Mouse (Mus musculus): ENCODE measurements around the gene Zfp239. TPM values are rescaled to one million over a fixed set of nuclear protein-coding genes. Genes with fewer than 3 reads are reported as not detected.

Gene Zfp239
- polyA plus RNA-seq, 1 experiment from 2014 or later = 16.8 TPM

GRCm38 (mm10) chr6:117888032-117888431 lies 26.1 kb downstream of the Zfp239 start:
- no peak overlapping the region for H3K9ac ChIP-seq (ENCODE audit: low read depth, low read length)
- H3K4me3 ChIP-seq (ENCODE audit: low read depth, low read length) = no peak overlapping the region
- no peak overlapping the region for H3K27ac ChIP-seq (ENCODE audit: low read length)
- H3K27me3 ChIP-seq (ENCODE audit: control insufficient read depth, insufficient read depth, low read depth, low read length) = no peaks in the 10 kb centered on the region
- H3K9me3 ChIP-seq (replicated peaks; ENCODE audit: control insufficient read depth, low read length, poor library complexity, severe bottlenecking) = no peaks in the 10 kb centered on the region
- ATAC-seq = no peak
- H3K4me1 ChIP-seq (ENCODE audit: control insufficient read depth, insufficient read depth, low read length) = no peaks in the 10 kb centered on the region
- H3K36me3 ChIP-seq (ENCODE audit: control insufficient read depth, insufficient read depth, low read length) = no peaks in the 10 kb centered on the region
- 62% methylated on average over 1 of the region's 1 CpGs for WGBS
- H3K4me2 ChIP-seq (ENCODE audit: low read length) = no peak overlapping the region

GRCm38 (mm10) chr6:117888642-117889096 lies 26.8 kb downstream of the Zfp239 start:
- Histone ChIP-seq H3K9ac (ENCODE audit: low read depth, low read length) (no peak overlapping the region), H3K4me1 (ENCODE audit: control insufficient read depth, insufficient read depth, low read length) (no peaks in the 10 kb centered on the region), H3K4me2 (ENCODE audit: low read length) (no peak overlapping the region), H3K27ac (ENCODE audit: low read length) (no peak overlapping the region), H3K9me3 (replicated peaks; ENCODE audit: control insufficient read depth, low read length, poor library complexity, severe bottlenecking) (no peaks in the 10 kb centered on the region), H3K27me3 (ENCODE audit: control insufficient read depth, insufficient read depth, low read depth, low read length) (no peaks in the 10 kb centered on the region), H3K4me3 (ENCODE audit: low read depth, low read length) (no peak overlapping the region), H3K36me3 (ENCODE audit: control insufficient read depth, insufficient read depth, low read length) (no peaks in the 10 kb centered on the region)
- no peak for ATAC-seq
- 58% methylated on average over 2 of the region's 2 CpGs for WGBS

- Histone ChIP-seq H3K36me3 (ENCODE audit: control insufficient read depth, insufficient read depth, low read length) (no peaks in the 10 kb centered on the region), H3K4me2 (ENCODE audit: low read length) (no peak overlapping the region), H3K27me3 (ENCODE audit: control insufficient read depth, insufficient read depth, low read depth, low read length) (no peaks in the 10 kb centered on the region), H3K4me3 (ENCODE audit: low read depth, low read length) (no peak overlapping the region), H3K4me1 (ENCODE audit: control insufficient read depth, insufficient read depth, low read length) (no peaks in the 10 kb centered on the region), H3K9me3 (replicated peaks; ENCODE audit: control insufficient read depth, low read length, poor library complexity, severe bottlenecking) (no peaks in the 10 kb centered on the region), H3K9ac (ENCODE audit: low read depth, low read length) (no peak overlapping the region), H3K27ac (ENCODE audit: low read length) (no peak overlapping the region)
- WGBS = 84% methylated on average over 6 of the region's 6 CpGs
- ATAC-seq = no peak
These were observed 28.4 kb downstream of the Zfp239 start for GRCm38 (mm10) chr6:117890257-117890656.

GRCm38 (mm10) chr6:117891369-117892160 lies 29.7 kb downstream of the Zfp239 start:
- Histone ChIP-seq H3K9me3 (replicated peaks; ENCODE audit: control insufficient read depth, low read length, poor library complexity, severe bottlenecking) (no peaks in the 10 kb centered on the region), H3K27ac (ENCODE audit: low read length) (no peak overlapping the region), H3K4me2 (ENCODE audit: low read length) (no peak overlapping the region), H3K36me3 (ENCODE audit: control insufficient read depth, insufficient read depth, low read length) (no peaks in the 10 kb centered on the region), H3K27me3 (ENCODE audit: control insufficient read depth, insufficient read depth, low read depth, low read length) (no peaks in the 10 kb centered on the region), H3K4me3 (ENCODE audit: low read depth, low read length) (no peak overlapping the region), H3K9ac (ENCODE audit: low read depth, low read length) (no peak overlapping the region), H3K4me1 (ENCODE audit: control insufficient read depth, insufficient read depth, low read length) (no peaks in the 10 kb centered on the region)
- WGBS = 59% methylated on average over 14 of the region's 14 CpGs
- no peak for ATAC-seq

- no peaks in the 10 kb centered on the region for H3K36me3 ChIP-seq (ENCODE audit: control insufficient read depth, insufficient read depth, low read length)
- no peak overlapping the region for H3K4me3 ChIP-seq (ENCODE audit: low read depth, low read length)
- WGBS = 79% methylated on average over 3 of the region's 3 CpGs
- H3K9me3 ChIP-seq (replicated peaks; ENCODE audit: control insufficient read depth, low read length, poor library complexity, severe bottlenecking) = no peaks in the 10 kb centered on the region
- H3K9ac ChIP-seq (ENCODE audit: low read depth, low read length) = no peak overlapping the region
- H3K27me3 ChIP-seq (ENCODE audit: control insufficient read depth, insufficient read depth, low read depth, low read length) = no peaks in the 10 kb centered on the region
- H3K4me2 ChIP-seq (ENCODE audit: low read length) = no peak overlapping the region
- no peak overlapping the region for H3K27ac ChIP-seq (ENCODE audit: low read length)
- no peak for ATAC-seq
- H3K4me1 ChIP-seq (ENCODE audit: control insufficient read depth, insufficient read depth, low read length) = no peaks in the 10 kb centered on the region
These were observed 30.5 kb downstream of the Zfp239 start for GRCm38 (mm10) chr6:117892386-117892785.

GRCm38 (mm10) chr6:117893435-117893834 lies 31.5 kb downstream of the Zfp239 start:
- WGBS = 92% methylated on average over 2 of the region's 2 CpGs
- H3K9me3 ChIP-seq (replicated peaks; ENCODE audit: control insufficient read depth, low read length, poor library complexity, severe bottlenecking) = no peaks in the 10 kb centered on the region
- no peaks in the 10 kb centered on the region for H3K27me3 ChIP-seq (ENCODE audit: control insufficient read depth, insufficient read depth, low read depth, low read length)
- no peak overlapping the region for H3K9ac ChIP-seq (ENCODE audit: low read depth, low read length)
- H3K4me1 ChIP-seq (ENCODE audit: control insufficient read depth, insufficient read depth, low read length) = no peaks in the 10 kb centered on the region
- no peaks in the 10 kb centered on the region for H3K36me3 ChIP-seq (ENCODE audit: control insufficient read depth, insufficient read depth, low read length)
- H3K4me3 ChIP-seq (ENCODE audit: low read depth, low read length) = no peak overlapping the region
- no peak for ATAC-seq
- H3K27ac ChIP-seq (ENCODE audit: low read length) = no peak overlapping the region
- no peak overlapping the region for H3K4me2 ChIP-seq (ENCODE audit: low read length)

GRCm38 (mm10) chr6:117897800-117898199 lies 35.9 kb downstream of the Zfp239 start:
- Histone ChIP-seq H3K27ac (ENCODE audit: low read length) (no peak overlapping the region), H3K9ac (ENCODE audit: low read depth, low read length) (no peak overlapping the region), H3K27me3 (ENCODE audit: control insufficient read depth, insufficient read depth, low read depth, low read length) (no peaks in the 10 kb centered on the region), H3K4me2 (ENCODE audit: low read length) (no peak overlapping the region), H3K4me1 (ENCODE audit: control insufficient read depth, insufficient read depth, low read length) (no peaks in the 10 kb centered on the region), H3K4me3 (ENCODE audit: low read depth, low read length) (no peak overlapping the region), H3K36me3 (ENCODE audit: control insufficient read depth, insufficient read depth, low read length) (no peaks in the 10 kb centered on the region), H3K9me3 (replicated peaks; ENCODE audit: control insufficient read depth, low read length, poor library complexity, severe bottlenecking) (no peaks in the 10 kb centered on the region)
- no peak for ATAC-seq
- 88% methylated on average over 5 of the region's 5 CpGs for WGBS

GRCm38 (mm10) chr6:117900126-117901080 lies 38.5 kb downstream of the Zfp239 start, which contains the start of gene Hnrnpf:
TSS of gene Hnrnpf (plus strand) at chr6:117900324.
- ATAC-seq = no peak
- 85% methylated on average over 17 of the region's 17 CpGs for WGBS
- H3K27ac ChIP-seq (ENCODE audit: low read length) = no peak within 1 kb of the TSS

More at GRCm38 (mm10) chr6:117900126-117901080, 38.5 kb downstream of the Zfp239 start, which contains the start of gene Hnrnpf:
- no peaks in the 10 kb centered on the region for H3K9me3 ChIP-seq (replicated peaks; ENCODE audit: control insufficient read depth, low read length, poor library complexity, severe bottlenecking)
- H3K27me3 ChIP-seq (ENCODE audit: control insufficient read depth, insufficient read depth, low read depth, low read length) = no peaks in the 10 kb centered on the region
- H3K4me1 ChIP-seq (ENCODE audit: control insufficient read depth, insufficient read depth, low read length) = peaks cover 1% of the 10 kb centered on the region
- H3K36me3 ChIP-seq (ENCODE audit: control insufficient read depth, insufficient read depth, low read length) = no peaks in the 10 kb centered on the region
- H3K4me2 ChIP-seq (ENCODE audit: low read length) = no peak within 1 kb of the TSS
- no peak within 1 kb of the TSS for H3K9ac ChIP-seq (ENCODE audit: low read depth, low read length)
- H3K4me3 ChIP-seq (ENCODE audit: low read depth, low read length) = no peak within 1 kb of the TSS
